Mouse (Mus musculus): ENCODE measurements around the gene Gm35549. TPM values are rescaled to one million over a fixed set of nuclear protein-coding genes. Genes with fewer than 3 reads are reported as not detected.
"Not testable (repeated sequence)": the region's sequence is repeated elsewhere in the genome, so short reads cannot be mapped to it uniquely, and the experiment has no call there.

The Gm35549 gene
- not detected in 3 replicates for total RNA-seq (2017)

DNA sequence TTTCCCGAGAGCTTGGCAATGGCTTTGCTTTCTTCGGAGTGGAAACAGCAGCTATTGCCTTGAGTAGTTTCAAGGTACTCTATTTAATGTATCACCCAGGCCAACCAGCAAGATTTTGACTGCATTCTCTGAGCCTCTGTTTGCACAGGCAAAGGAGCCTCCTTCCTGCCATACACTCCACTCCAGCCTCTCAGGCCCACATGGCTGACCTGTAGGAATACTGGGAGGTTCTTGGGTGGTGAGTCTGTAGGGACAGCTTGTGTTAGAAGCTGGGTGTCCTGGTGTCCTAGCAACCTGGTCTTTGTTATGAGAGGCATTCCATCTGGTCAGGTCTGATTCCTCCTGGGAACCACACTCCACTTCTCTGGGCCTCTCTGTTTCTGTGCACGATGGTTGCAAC, at the start of gene Gm35549:
Gm35549 (minus strand) TSS at position 276 of the 400 bp plus-strand sequence.
- no peak for ATAC-seq (replicated peaks; ENCODE audit: insufficient number of reproducible peaks, low FRiP score, low TSS enrichment, poor library complexity, severe bottlenecking)

GRCm38 (mm10) chr9:122886372-122887179, 42.7 kb upstream of the Gm35549 start:
- peak; percentile 62 for ATAC-seq (replicated peaks; ENCODE audit: insufficient number of reproducible peaks, low FRiP score, low TSS enrichment, poor library complexity, severe bottlenecking)

- no peak for ATAC-seq (replicated peaks; ENCODE audit: insufficient number of reproducible peaks, low FRiP score, low TSS enrichment, poor library complexity, severe bottlenecking)
Measured at GRCm38 (mm10) chr9:122885385-122885784, 41.5 kb upstream of the Gm35549 start, which contains the start of gene Zkscan7. TSS of gene Zkscan7 (plus strand) at chr9:122885685.

DNA sequence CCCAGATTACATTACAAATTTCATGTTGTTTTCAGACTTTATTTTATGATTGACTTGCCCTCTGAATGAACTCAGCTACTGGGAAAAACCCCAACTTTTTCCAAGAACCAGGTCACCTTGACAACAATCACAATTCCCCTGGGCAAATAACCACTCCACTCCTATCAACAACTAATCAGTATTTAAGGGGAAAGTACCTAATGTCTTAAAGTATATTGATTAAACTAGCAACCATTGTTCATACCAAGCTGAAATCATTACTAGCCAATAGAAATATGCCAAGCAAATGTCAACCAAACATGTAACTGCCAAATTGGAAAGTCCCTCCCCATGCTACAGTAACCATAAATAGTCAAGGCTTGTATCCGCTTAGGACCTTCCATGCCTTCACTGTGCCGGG, 31.3 kb upstream of the Gm35549 start:
- ATAC-seq (replicated peaks; ENCODE audit: insufficient number of reproducible peaks, low FRiP score, low TSS enrichment, poor library complexity, severe bottlenecking): no peak

GRCm38 (mm10) chr9:122874653-122875052, 30.8 kb upstream of the Gm35549 start:
- ATAC-seq (replicated peaks; ENCODE audit: insufficient number of reproducible peaks, low FRiP score, low TSS enrichment, poor library complexity, severe bottlenecking): no peak

DNA sequence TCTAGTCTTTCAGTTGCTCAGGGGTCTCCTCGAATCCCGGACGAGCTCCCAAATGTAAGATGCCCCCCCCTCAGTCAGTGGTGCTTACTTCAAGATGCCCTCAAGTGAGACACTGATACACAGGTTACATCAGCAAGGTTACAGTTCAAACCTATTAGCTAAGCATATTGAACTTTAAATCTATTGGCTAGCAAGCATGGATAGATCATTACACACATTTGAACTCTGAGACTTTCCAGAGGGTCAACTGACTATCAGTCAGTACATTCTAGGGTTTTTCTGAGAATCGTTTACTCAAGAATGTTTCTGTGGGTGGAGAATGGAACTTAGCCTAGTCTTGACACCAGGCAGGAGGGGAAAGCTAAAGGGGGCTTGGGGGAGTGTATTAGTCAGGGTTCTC, 28.8 kb upstream of the Gm35549 start:
- no peak for ATAC-seq (replicated peaks; ENCODE audit: insufficient number of reproducible peaks, low FRiP score, low TSS enrichment, poor library complexity, severe bottlenecking)

DNA sequence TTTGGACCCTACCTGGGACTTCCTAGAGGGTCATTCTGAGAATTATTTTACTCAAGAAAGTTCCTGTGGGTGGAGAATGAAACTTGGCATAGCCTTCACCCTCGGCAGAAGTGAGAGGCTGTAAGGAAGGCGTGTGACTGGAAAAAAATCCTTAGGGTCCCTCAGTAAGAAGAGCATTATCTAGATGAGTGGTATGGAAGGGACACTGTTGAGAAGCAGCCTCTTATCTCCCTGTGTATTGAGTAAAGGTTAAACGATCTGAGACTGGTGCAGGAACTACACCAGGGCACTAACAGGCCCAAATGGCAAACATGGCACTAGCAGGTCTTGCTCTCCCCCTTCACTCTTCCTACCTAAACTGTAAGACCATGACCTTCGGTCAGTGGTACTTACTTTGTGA, 22.4 kb upstream of the Gm35549 start:
- no peak for ATAC-seq (replicated peaks; ENCODE audit: insufficient number of reproducible peaks, low FRiP score, low TSS enrichment, poor library complexity, severe bottlenecking)

- peak; percentile 95 for ATAC-seq (replicated peaks; ENCODE audit: insufficient number of reproducible peaks, low FRiP score, low TSS enrichment, poor library complexity, severe bottlenecking)
Measured at GRCm38 (mm10) chr9:122865697-122866166, 21.9 kb upstream of the Gm35549 start, which contains the start of gene Zfp445. TSS of gene Zfp445 (minus strand) at chr9:122866006.

DNA sequence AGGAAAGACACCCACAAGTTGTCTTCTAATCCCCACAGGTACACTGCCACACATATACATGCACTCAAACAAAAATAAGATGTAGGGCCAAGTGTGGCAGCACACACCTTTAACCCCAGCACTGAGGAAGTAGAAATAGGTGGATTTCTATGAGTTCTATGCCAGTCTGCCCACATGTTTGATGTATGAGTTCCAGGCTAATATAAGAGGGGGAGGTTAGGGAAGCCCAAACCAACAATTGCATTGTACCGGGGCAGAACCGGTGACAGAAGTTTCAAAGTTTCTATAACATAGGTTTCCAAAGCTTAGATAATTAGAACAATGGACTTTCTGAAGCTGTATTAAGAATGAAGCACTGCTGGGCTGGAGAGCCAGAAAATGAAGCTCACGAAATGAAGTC, 21.0 kb upstream of the Gm35549 start:
- no peak for ATAC-seq (replicated peaks; ENCODE audit: insufficient number of reproducible peaks, low FRiP score, low TSS enrichment, poor library complexity, severe bottlenecking)

GRCm38 (mm10) chr9:122863731-122864130, 19.9 kb upstream of the Gm35549 start:
- ATAC-seq (replicated peaks; ENCODE audit: insufficient number of reproducible peaks, low FRiP score, low TSS enrichment, poor library complexity, severe bottlenecking): no peak

- ATAC-seq (replicated peaks; ENCODE audit: insufficient number of reproducible peaks, low FRiP score, low TSS enrichment, poor library complexity, severe bottlenecking): no peak
Measured at GRCm38 (mm10) chr9:122860752-122861151, 16.9 kb upstream of the Gm35549 start.

GRCm38 (mm10) chr9:122856716-122857115, 12.9 kb upstream of the Gm35549 start:
- ATAC-seq (replicated peaks; ENCODE audit: insufficient number of reproducible peaks, low FRiP score, low TSS enrichment, poor library complexity, severe bottlenecking): no peak

DNA sequence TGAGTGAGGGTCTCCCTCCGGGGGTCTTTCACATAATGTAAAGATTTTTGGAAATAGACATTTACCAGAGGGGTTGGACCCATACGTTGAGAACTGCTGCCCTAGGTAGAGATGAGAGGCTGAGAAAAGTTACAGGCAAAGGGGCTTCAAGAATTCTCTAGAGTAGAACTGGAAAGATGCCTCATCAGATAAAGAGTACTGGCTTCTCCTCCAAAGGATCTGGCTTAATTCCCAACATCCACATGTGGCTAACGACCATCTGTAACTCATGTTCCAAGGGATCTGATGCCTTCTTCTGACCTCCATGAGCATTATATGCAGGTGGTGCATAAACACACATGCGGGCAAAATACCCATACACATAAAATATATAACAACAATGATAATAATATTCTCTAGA, 11.8 kb upstream of the Gm35549 start:
- ATAC-seq (replicated peaks; ENCODE audit: insufficient number of reproducible peaks, low FRiP score, low TSS enrichment, poor library complexity, severe bottlenecking): no peak

- ATAC-seq (replicated peaks; ENCODE audit: insufficient number of reproducible peaks, low FRiP score, low TSS enrichment, poor library complexity, severe bottlenecking): not testable (repeated sequence)
Measured at GRCm38 (mm10) chr9:122855141-122855540, 11.3 kb upstream of the Gm35549 start.

DNA sequence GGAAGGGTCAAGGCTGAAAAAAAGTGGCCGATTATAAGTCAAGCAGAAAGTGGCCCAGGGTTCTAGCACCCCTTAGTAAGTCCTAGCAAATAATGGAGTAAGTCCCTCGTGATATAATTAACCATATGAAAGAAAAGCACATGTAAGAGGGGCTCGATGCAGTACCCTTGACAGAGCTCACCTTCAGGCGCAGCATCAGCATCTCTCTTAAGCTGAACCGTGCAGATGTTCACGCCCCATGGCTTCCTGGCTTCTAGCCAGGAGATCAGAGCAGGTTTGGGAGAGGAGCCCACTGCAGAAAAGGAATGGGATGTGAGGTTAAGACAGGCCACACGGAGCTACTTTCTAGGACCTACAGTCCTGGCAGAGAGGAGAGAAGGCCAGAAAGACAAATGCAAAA, 10.7 kb upstream of the Gm35549 start:
- no peak for ATAC-seq (replicated peaks; ENCODE audit: insufficient number of reproducible peaks, low FRiP score, low TSS enrichment, poor library complexity, severe bottlenecking)

- ATAC-seq (replicated peaks; ENCODE audit: insufficient number of reproducible peaks, low FRiP score, low TSS enrichment, poor library complexity, severe bottlenecking): not testable (repeated sequence)
Measured at GRCm38 (mm10) chr9:122847811-122848311, 4.0 kb upstream of the Gm35549 start.

- no peak for ATAC-seq (replicated peaks; ENCODE audit: insufficient number of reproducible peaks, low FRiP score, low TSS enrichment, poor library complexity, severe bottlenecking)
Measured at GRCm38 (mm10) chr9:122846156-122846555, 2.3 kb upstream of the Gm35549 start.

GRCm38 (mm10) chr9:122845621-122846020, 1.8 kb upstream of the Gm35549 start:
- ATAC-seq (replicated peaks; ENCODE audit: insufficient number of reproducible peaks, low FRiP score, low TSS enrichment, poor library complexity, severe bottlenecking): no peak

GRCm38 (mm10) chr9:122837680-122838079, 6.2 kb downstream of the Gm35549 start:
- no peak for ATAC-seq (replicated peaks; ENCODE audit: insufficient number of reproducible peaks, low FRiP score, low TSS enrichment, poor library complexity, severe bottlenecking)

DNA sequence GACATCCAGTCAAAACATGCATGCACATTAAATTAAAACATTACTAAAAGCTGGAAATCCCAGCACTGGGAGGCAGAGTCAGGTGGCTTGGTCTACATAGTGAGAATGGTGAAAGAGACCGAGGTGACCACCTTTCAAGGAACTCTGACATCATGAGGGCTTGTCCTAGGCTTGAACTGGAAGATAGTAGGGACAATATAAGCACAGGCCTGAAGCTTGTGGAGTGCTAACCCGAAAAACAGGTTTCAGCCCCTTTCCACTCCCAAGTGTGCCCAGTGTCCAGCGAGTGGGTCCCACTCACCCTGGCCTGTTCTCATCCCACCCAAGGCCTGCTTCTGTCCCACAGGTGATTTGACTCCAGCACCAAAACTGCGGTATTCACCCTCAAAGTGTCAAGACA, 6.6 kb downstream of the Gm35549 start:
- ATAC-seq (replicated peaks; ENCODE audit: insufficient number of reproducible peaks, low FRiP score, low TSS enrichment, poor library complexity, severe bottlenecking): no peak

Data from monocyte, adult 5-6 weeks (primary cell).